In the genomic region with DNA sequence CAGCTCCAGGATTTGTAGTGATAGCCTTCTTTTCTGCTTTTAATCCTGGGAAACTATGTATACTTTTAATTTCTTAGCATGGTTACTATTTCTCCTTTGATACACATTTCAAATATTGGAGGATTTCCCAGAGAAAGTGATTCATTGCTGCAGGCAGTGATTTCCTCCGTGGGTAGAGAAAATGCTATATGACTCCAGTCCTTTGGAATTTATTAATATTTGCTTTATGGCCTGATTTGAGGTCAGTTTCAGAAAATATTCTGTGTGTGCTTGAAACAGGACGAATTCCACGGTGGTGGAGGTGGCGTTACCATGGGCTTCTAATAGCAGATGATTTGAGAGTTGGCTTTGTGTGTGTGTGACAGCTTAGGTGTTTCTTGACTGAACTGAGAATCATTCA, we compare ENCODE assay signal across 14 mouse cellular contexts.
DNase-seq lines count a peak whose midpoint lies in the region; ATAC-seq and TF ChIP-seq lines count a peak whose summit lies in the region.
"Had no signal": no experiment of that assay in that cellular context is flagged by ENCODE, and none has a peak within 500 bp of the region (broad histone marks: within the 10 kb centered on the region; RNA-seq: fewer than 3 reads in every experiment).

No protein-coding gene starts in this region.

- H3K27me3 ChIP-seq in hindbrain, embryonic 12.5 days: no peaks in the 10 kb centered on the region
- no peaks in the 10 kb centered on the region for H3K27me3 ChIP-seq in hindbrain, embryonic 16.5 days (replicated peaks; ENCODE audit: control insufficient read depth, insufficient read depth, low read length)
- no peaks in the 10 kb centered on the region for H3K27me3 ChIP-seq in C2C12 (ENCODE audit: control insufficient read depth, insufficient read depth, insufficient read length)
- H3K27me3 ChIP-seq in intestine, embryonic 16.5 days (replicated peaks; ENCODE audit: control insufficient read depth, insufficient read depth, low read length): no peaks in the 10 kb centered on the region
- H3K27me3 ChIP-seq: liver, embryonic 13.5 days had no signal

- 0 out of 2 replicates have a peak overlapping the region, but pooled peaks have one; percentile 4 for H3K27ac ChIP-seq in hindbrain, embryonic 12.5 days
- no peak overlapping the region for H3K27ac ChIP-seq in hindbrain, embryonic 16.5 days (ENCODE audit: low read depth, low read length)
- H3K27ac ChIP-seq in intestine, embryonic 16.5 days (ENCODE audit: low read length): 0 out of 2 replicates have a peak overlapping the region, but pooled peaks have one; percentile 18
- H3K27ac ChIP-seq: hindbrain, postnatal 0 days; liver, embryonic 13.5 days had no signal

- DNase-seq in 3134 (ENCODE audit: extremely low read depth, insufficient read length, low spot score): peak; percentile 75
- no peak for DNase-seq in left cerebral cortex, adult 18-20 months (ENCODE audit: low spot score in 2 of 2)
- no peak for DNase-seq in kidney, adult 18-20 months
- DNase-seq: cerebellum, adult 11-12 months; kidney, postnatal 36 days; liver, embryonic 13.5 days; right cerebral cortex, postnatal 25 days; thymus, postnatal 36 days had no signal

- no peak overlapping the region for H3K9ac ChIP-seq in hindbrain, embryonic 12.5 days
- H3K9ac ChIP-seq in hindbrain, embryonic 16.5 days (ENCODE audit: low read depth, low read length): no peak overlapping the region
- no peak overlapping the region for H3K9ac ChIP-seq in intestine, embryonic 16.5 days (ENCODE audit: low read depth, low read length)
- H3K9ac ChIP-seq: liver, embryonic 13.5 days had no signal

- TF ChIP-seq CTCF in C2C12 (IDR thresholded peaks at IDR 0.05; ENCODE audit: control insufficient read depth, insufficient read depth, insufficient read length): no peak

- peaks cover 74% of the 10 kb centered on the region for H3K79me2 ChIP-seq in C2C12 (ENCODE audit: control insufficient read depth, insufficient read depth)

- WGBS in hindbrain, embryonic 12.5 days: 69% methylated on average over 4 of the region's 4 CpGs
- WGBS in hindbrain, embryonic 16.5 days: 77% methylated on average over 4 of the region's 4 CpGs
- 24% methylated on average over 4 of the region's 4 CpGs for WGBS in intestine, embryonic 16.5 days

- no peak overlapping the region for H3K4me2 ChIP-seq in hindbrain, embryonic 12.5 days (replicated peaks)
- no peak overlapping the region for H3K4me2 ChIP-seq in hindbrain, embryonic 16.5 days (ENCODE audit: low read length)
- H3K4me2 ChIP-seq in intestine, embryonic 16.5 days (ENCODE audit: low read depth, low read length): no peak overlapping the region
- H3K4me2 ChIP-seq: heart, embryonic 11.5 days; liver, embryonic 13.5 days had no signal

- peaks cover 12% of the 10 kb centered on the region for H3K4me1 ChIP-seq in hindbrain, embryonic 12.5 days
- peaks cover 3% of the 10 kb centered on the region; the same call in 1 of the 2 replicates for H3K4me1 ChIP-seq in hindbrain, embryonic 16.5 days (ENCODE audit: control insufficient read depth, insufficient read depth, low read depth, low read length)
- peaks cover 23% of the 10 kb centered on the region for H3K4me1 ChIP-seq in intestine, embryonic 16.5 days (ENCODE audit: control insufficient read depth, insufficient read depth, low read length)
- H3K4me1 ChIP-seq: liver, embryonic 13.5 days had no signal

- no peaks in the 10 kb centered on the region for H3K9me3 ChIP-seq in hindbrain, embryonic 12.5 days (replicated peaks)
- no peaks in the 10 kb centered on the region for H3K9me3 ChIP-seq in hindbrain, embryonic 16.5 days (ENCODE audit: control insufficient read depth, low read length)
- no peaks in the 10 kb centered on the region for H3K9me3 ChIP-seq in intestine, embryonic 16.5 days (ENCODE audit: control insufficient read depth, low read length)
- H3K9me3 ChIP-seq: liver, embryonic 13.5 days had no signal

- H3K79me3 ChIP-seq in C2C12 (ENCODE audit: low read depth): peaks cover 19% of the 10 kb centered on the region

- no peak overlapping the region for H3K4me3 ChIP-seq in hindbrain, embryonic 12.5 days
- H3K4me3 ChIP-seq in hindbrain, embryonic 16.5 days (ENCODE audit: low read length): no peak overlapping the region
- H3K4me3 ChIP-seq in C2C12 (ENCODE audit: insufficient read depth, poor library complexity, severe bottlenecking): no peak overlapping the region
- no peak overlapping the region for H3K4me3 ChIP-seq in intestine, embryonic 16.5 days (ENCODE audit: low read length)
- H3K4me3 ChIP-seq: liver, embryonic 13.5 days had no signal

- H3ac ChIP-seq in C2C12 (ENCODE audit: control insufficient read depth, insufficient read length, low read depth): no peak overlapping the region

- H3K36me3 ChIP-seq in hindbrain, embryonic 12.5 days: no peaks in the 10 kb centered on the region
- no peaks in the 10 kb centered on the region for H3K36me3 ChIP-seq in hindbrain, embryonic 16.5 days (ENCODE audit: control insufficient read depth, insufficient read depth, low read length)
- peaks cover 10% of the 10 kb centered on the region for H3K36me3 ChIP-seq in C2C12 (ENCODE audit: control insufficient read depth, insufficient read depth)
- no peaks in the 10 kb centered on the region for H3K36me3 ChIP-seq in intestine, embryonic 16.5 days (ENCODE audit: control insufficient read depth, insufficient read depth, low read length)
- H3K36me3 ChIP-seq: liver, embryonic 13.5 days had no signal

- ATAC-seq in hindbrain, embryonic 12.5 days (ENCODE audit: low FRiP score): no peak
- ATAC-seq in hindbrain, embryonic 16.5 days: no peak
- ATAC-seq in intestine, embryonic 16.5 days: no peak
- ATAC-seq: hindbrain, postnatal 0 days had no signal

TF ChIP-seq in C2C12, 6 proteins besides CTCF, POLR2A, EP300 and RAD21:
- TF ChIP-seq MYOG (IDR thresholded peaks at IDR 0.05; ENCODE audit: control insufficient read depth, extremely low read depth, insufficient read length): no peak
- peak; percentile 59 for TF ChIP-seq FOSL1 (IDR thresholded peaks at IDR 0.05; ENCODE audit: insufficient read depth, low read length, poor library complexity, severe bottlenecking)
- no peak for TF ChIP-seq USF1 (IDR thresholded peaks at IDR 0.05; ENCODE audit: low read depth)
